Mouse (Mus musculus) embryonic stem cell, embryonic (primary cell): ENCODE results near the gene Orm2.

Source experiments
- CTCF ChIA-PET, 4 experiments: fragments of 300-600 bp in 2 of 4; fragments of 350-600 bp in 2 of 4; sonication (Branson Sonifier 250); formaldehyde crosslinking; loops; one replicate each; lab custom pipeline; 2022; ENCODE audit warnings: inconsistent platforms in 2 of 4; lab: Charles Lee
- POLR2A ChIA-PET, 4 experiments: fragments of 300-600 bp in 2 of 4; fragments of 350-600 bp in 2 of 4; sonication (Branson Sonifier 250); formaldehyde crosslinking; loops; one replicate each; lab custom pipeline; 2022; ENCODE audit warnings: antibody characterized with exemption in 4 of 4, inconsistent platforms in 1 of 4; lab: Charles Lee

Gene Orm2

GRCm38 (mm10) chr4:63370897-63371296 is 8.6 kb downstream of the Orm2 start:
- ChIA-PET CTCF (no interaction called here), POLR2A (no interaction called here)

GRCm38 (mm10) chr4:63371890-63372289 is 9.6 kb downstream of the Orm2 start:
- POLR2A ChIA-PET, result no interaction called here
- CTCF ChIA-PET, result interaction anchor here in 3 of 4 experiments (0.6 to 1.0 kb wide), 9 partner anchors 14 to 1138 kb away, joined by 3 to 5 read pairs (median 3); no protein-coding TSS in a partner anchor

GRCm38 (mm10) chr4:63373404-63373803 is 11.2 kb downstream of the Orm2 start:
- ChIA-PET CTCF (no interaction called here), POLR2A (interaction anchor here in 1 of 4 experiments (0.5 kb wide), 1 partner anchor 79 kb away, joined by 4 read pairs; no protein-coding TSS in a partner anchor)

- CTCF ChIA-PET, result no interaction called here
- POLR2A ChIA-PET, result interaction anchor here in 1 of 4 experiments (0.6 kb wide), 1 partner anchor 672 kb away, joined by 3 read pairs; the partner anchor contains the start of gene Tnc
These were observed 12.1 kb downstream of the Orm2 start for GRCm38 (mm10) chr4:63374331-63374730.

- POLR2A ChIA-PET, result interaction anchor here in 1 of 4 experiments (0.7 to 3.6 kb wide), 2 partner anchors 12 to 34 kb away, joined by 4 to 19 read pairs; no protein-coding TSS in a partner anchor
- CTCF ChIA-PET, result interaction anchor here in 3 of 4 experiments (0.6 to 0.9 kb wide), 3 partner anchors 34 to 653 kb away, joined by 3 read pairs; no protein-coding TSS in a partner anchor
These were observed 13.1 kb downstream of the Orm2 start for GRCm38 (mm10) chr4:63375367-63375766.

GRCm38 (mm10) chr4:63377483-63377882 is 15.2 kb downstream of the Orm2 start:
- CTCF ChIA-PET, result interaction anchor here (0.6 to 3.0 kb wide), 13 partner anchors 9 to 622 kb away, joined by 3 to 20 read pairs (median 4); no protein-coding TSS in a partner anchor

GRCm38 (mm10) chr4:63382676-63383369 is 20.6 kb downstream of the Orm2 start:
- POLR2A ChIA-PET, result interaction anchor here in 1 of 4 experiments (1.2 to 1.3 kb wide), 2 partner anchors 12 to 28 kb away, joined by 3 to 4 read pairs; no protein-coding TSS in a partner anchor
- CTCF ChIA-PET, result interaction anchor here in 2 of 4 experiments (0.6 to 1.5 kb wide), 3 partner anchors 13 to 76 kb away, joined by 3 to 5 read pairs (median 4); no protein-coding TSS in a partner anchor

More at GRCm38 (mm10) chr4:63377483-63377882, 15.2 kb downstream of the Orm2 start:
- POLR2A ChIA-PET, result interaction anchor here in 3 of 4 experiments (0.6 to 3.6 kb wide), 9 partner anchors 9 to 179 kb away, joined by 3 to 19 read pairs (median 4); partner anchors contain the start of gene Orm2 (in 1 of the 3)

GRCm38 (mm10) chr4:63383474-63383873 is 21.2 kb downstream of the Orm2 start:
- ChIA-PET POLR2A (interaction anchor here in 1 of 4 experiments (0.8 to 1.3 kb wide), 3 partner anchors 11 to 27 kb away, joined by 3 to 4 read pairs (median 4); partner anchors contain the start of gene Akna), CTCF (interaction anchor here in 2 of 4 experiments (0.6 to 1.5 kb wide), 3 partner anchors 14 to 76 kb away, joined by 3 to 5 read pairs (median 4); no protein-coding TSS in a partner anchor)

- POLR2A ChIA-PET, result interaction anchor here in 1 of 4 experiments (1.2 kb wide), 1 partner anchor 26 kb away, joined by 4 read pairs; no protein-coding TSS in a partner anchor
- CTCF ChIA-PET, result interaction anchor here in 1 of 4 experiments (1.5 kb wide), 1 partner anchor 16 kb away, joined by 4 read pairs; no protein-coding TSS in a partner anchor
These were observed 22.0 kb downstream of the Orm2 start for GRCm38 (mm10) chr4:63384262-63384661.

- ChIA-PET POLR2A (interaction anchor here in 1 of 4 experiments (1.6 kb wide), 1 partner anchor 20 kb away, joined by 3 read pairs; no protein-coding TSS in a partner anchor), CTCF (no interaction called here)
These were observed 23.0 kb downstream of the Orm2 start for GRCm38 (mm10) chr4:63385253-63385652.

- POLR2A ChIA-PET, result interaction anchor here in 1 of 4 experiments (1.6 kb wide), 1 partner anchor 20 kb away, joined by 3 read pairs; no protein-coding TSS in a partner anchor
- CTCF ChIA-PET, result interaction anchor here in 2 of 4 experiments (0.8 to 1.1 kb wide), 2 partner anchors 14 kb away, joined by 3 read pairs; no protein-coding TSS in a partner anchor
These were observed 23.5 kb downstream of the Orm2 start for GRCm38 (mm10) chr4:63385784-63386183.

- POLR2A ChIA-PET, result interaction anchor here in 1 of 4 experiments (1.5 kb wide), 1 partner anchor 11 kb away, joined by 4 read pairs; no protein-coding TSS in a partner anchor
- CTCF ChIA-PET, result interaction anchor here in 2 of 4 experiments (1.0 to 1.6 kb wide), 2 partner anchors 19 to 20 kb away, joined by 3 read pairs; no protein-coding TSS in a partner anchor
These were observed 25.8 kb downstream of the Orm2 start for GRCm38 (mm10) chr4:63388029-63388428.

GRCm38 (mm10) chr4:63389121-63389886 is 27.1 kb downstream of the Orm2 start:
- CTCF ChIA-PET, result interaction anchor here in 3 of 4 experiments (0.6 to 1.6 kb wide), 7 partner anchors 12 to 446 kb away, joined by 3 to 8 read pairs (median 4); no protein-coding TSS in a partner anchor
- POLR2A ChIA-PET, result interaction anchor here in 2 of 4 experiments (0.5 to 1.8 kb wide), 6 partner anchors 9 to 414 kb away, joined by 3 to 4 read pairs (median 3); partner anchors contain the start of gene Atp6v1g1 (in 1 of the 2)

- ChIA-PET POLR2A (interaction anchor here in 1 of 4 experiments (0.8 to 1.8 kb wide), 2 partner anchors 11 to 415 kb away, joined by 3 read pairs; no protein-coding TSS in a partner anchor), CTCF (interaction anchor here in 2 of 4 experiments (0.6 to 0.7 kb wide), 2 partner anchors 117 to 144 kb away, joined by 8 read pairs; no protein-coding TSS in a partner anchor)
These were observed 27.8 kb downstream of the Orm2 start for GRCm38 (mm10) chr4:63389887-63390528.

- ChIA-PET POLR2A (interaction anchor here in 1 of 4 experiments (0.5 to 0.6 kb wide), 2 partner anchors 168 to 268 kb away, joined by 3 read pairs; no protein-coding TSS in a partner anchor), CTCF (no interaction called here)
These were observed 29.1 kb downstream of the Orm2 start for GRCm38 (mm10) chr4:63391322-63391721.

- ChIA-PET CTCF (interaction anchor here in 1 of 4 experiments (0.8 kb wide), 1 partner anchor 11 kb away, joined by 4 read pairs; no protein-coding TSS in a partner anchor), POLR2A (interaction anchor here in 2 of 4 experiments (0.6 to 0.9 kb wide), 2 partner anchors 9 to 109 kb away, joined by 3 to 6 read pairs; no protein-coding TSS in a partner anchor)
These were observed 35.8 kb downstream of the Orm2 start for GRCm38 (mm10) chr4:63397981-63398537.
